Mouse (Mus musculus) C2C12 (cell line): ENCODE results near the gene Habp2. TPM values are rescaled to one million over a fixed set of nuclear protein-coding genes. Genes with fewer than 3 reads are reported as not detected.

Source experiments
- H3K27me3 ChIP-seq: one replicate; pipeline ENCODE4 v1.6.1; 2011; ENCODE audit not compliant: control insufficient read depth, insufficient read depth, insufficient read length
- H3K36me3 ChIP-seq: one replicate; pipeline ENCODE4 v1.6.1; 2011; ENCODE audit not compliant: control insufficient read depth, insufficient read depth
- H3K4me3 ChIP-seq: one replicate; pipeline ENCODE4 v1.5.1; 2011; ENCODE audit warnings: mild to moderate bottlenecking, control low read depth; ENCODE audit not compliant: poor library complexity, insufficient read depth, severe bottlenecking
- H3K79me2 ChIP-seq: one replicate; pipeline ENCODE4 v1.6.1; 2011; ENCODE audit not compliant: control insufficient read depth, insufficient read depth
- H3K79me3 ChIP-seq: one replicate; pipeline ENCODE4 v1.6.1; 2011; ENCODE audit warnings: low read depth, control low read depth
- H3ac ChIP-seq: one replicate; pipeline ENCODE3; 2011; ENCODE audit warnings: low read depth; ENCODE audit not compliant: control insufficient read depth, insufficient read length
- CEBPB ChIP-seq: IDR thresholded peaks from one replicate; pipeline ENCODE4 v1.6.1; 2011; ENCODE audit warnings: low read depth, mild to moderate bottlenecking, control low read depth, moderate library complexity
- CTCF ChIP-seq: IDR thresholded peaks from one replicate; pipeline ENCODE4 v1.5.1; 2011; ENCODE audit not compliant: control insufficient read depth, insufficient read depth, insufficient read length
- FOSL1 ChIP-seq: IDR thresholded peaks from one replicate; pipeline ENCODE4 v1.8.0; 2011; ENCODE audit warnings: mild to moderate bottlenecking, low read length; ENCODE audit not compliant: poor library complexity, insufficient read depth, severe bottlenecking
- MAX ChIP-seq: IDR thresholded peaks from one replicate; pipeline ENCODE4 v1.6.1; 2011; ENCODE audit warnings: mild to moderate bottlenecking, control low read depth
- MYOD1 ChIP-seq: IDR thresholded peaks from one replicate; pipeline ENCODE4 v1.6.1; 2011; ENCODE audit warnings: low read depth; ENCODE audit not compliant: control insufficient read depth, insufficient read length
- MYOG ChIP-seq: IDR thresholded peaks from one replicate; pipeline ENCODE4 v1.6.1; 2011; ENCODE audit not compliant: control insufficient read depth, insufficient read length; ENCODE audit errors: extremely low read depth
- USF1 ChIP-seq: IDR thresholded peaks from one replicate; pipeline ENCODE4 v1.6.1; 2011; ENCODE audit warnings: low read depth, mild to moderate bottlenecking, control low read depth, moderate library complexity
- polyA plus RNA-seq: library from polyadenylated mRNA; unstranded; fragments of >200 nt; fragmentation: generic; extraction: Trizol; gene quantifications from one replicate; pipeline ENCODE4 v1.2.1, GENCODE M21; 2012; ENCODE audit warnings: missing spikeins

Gene Habp2
- polyA plus RNA-seq, 1 experiment, result 0.07 TPM

- Histone ChIP-seq H3ac (no peak overlapping the region), H3K79me3 (no peaks in the 10 kb centered on the region), H3K4me3 (no peak overlapping the region), H3K27me3 (no peaks in the 10 kb centered on the region), H3K79me2 (no peaks in the 10 kb centered on the region), H3K36me3 (no peaks in the 10 kb centered on the region)
- TF ChIP-seq CTCF, result peak; percentile 51
- no peak for TF ChIP-seq MYOD1
Observed at GRCm38 (mm10) chr19:56294654-56295399, 7.9 kb downstream of the Habp2 start.

- Histone ChIP-seq H3K36me3 (no peaks in the 10 kb centered on the region), H3K79me3 (no peaks in the 10 kb centered on the region), H3K79me2 (no peaks in the 10 kb centered on the region), H3ac (no peak overlapping the region), H3K4me3 (no peak overlapping the region), H3K27me3 (no peaks in the 10 kb centered on the region)
- TF ChIP-seq MAX (no peak), USF1 (no peak), CEBPB (no peak), MYOD1 (no peak), CTCF (no peak)
Observed at GRCm38 (mm10) chr19:56296668-56297067, 9.7 kb downstream of the Habp2 start.

- no peak overlapping the region for H3ac ChIP-seq
- H3K4me3 ChIP-seq, result no peak overlapping the region
- H3K79me2 ChIP-seq, result no peaks in the 10 kb centered on the region
- TF ChIP-seq USF1, result no peak
- no peak for TF ChIP-seq MYOG
- TF ChIP-seq FOSL1, result no peak
- no peak for TF ChIP-seq MAX
- TF ChIP-seq MYOD1, result no peak
- TF ChIP-seq CEBPB, result no peak
- TF ChIP-seq CTCF, result no peak
- H3K36me3 ChIP-seq, result no peaks in the 10 kb centered on the region
- no peaks in the 10 kb centered on the region for H3K27me3 ChIP-seq
- H3K79me3 ChIP-seq, result no peaks in the 10 kb centered on the region
Observed at GRCm38 (mm10) chr19:56297264-56297663, 10.3 kb downstream of the Habp2 start.

GRCm38 (mm10) chr19:56300835-56301234 is 13.9 kb downstream of the Habp2 start:
- TF ChIP-seq MYOD1 (peak; percentile 30), MAX (no peak)
- H3ac ChIP-seq, result no peak overlapping the region
- H3K79me3 ChIP-seq, result no peaks in the 10 kb centered on the region
- H3K4me3 ChIP-seq, result no peak overlapping the region
- no peaks in the 10 kb centered on the region for H3K36me3 ChIP-seq
- no peaks in the 10 kb centered on the region for H3K27me3 ChIP-seq
- H3K79me2 ChIP-seq, result no peaks in the 10 kb centered on the region

GRCm38 (mm10) chr19:56316531-56316930 is 29.6 kb downstream of the Habp2 start:
- no peaks in the 10 kb centered on the region for H3K79me2 ChIP-seq
- no peaks in the 10 kb centered on the region for H3K79me3 ChIP-seq
- H3K27me3 ChIP-seq, result peaks cover 6% of the 10 kb centered on the region
- H3K36me3 ChIP-seq, result no peaks in the 10 kb centered on the region
- no peak overlapping the region for H3K4me3 ChIP-seq
- no peak overlapping the region for H3ac ChIP-seq
- TF ChIP-seq USF1 (no peak), MYOD1 (no peak), MAX (no peak), FOSL1 (no peak), CEBPB (no peak), MYOG (no peak), CTCF (no peak)

GRCm38 (mm10) chr19:56319219-56319618 is 32.3 kb downstream of the Habp2 start:
- Histone ChIP-seq H3K36me3 (no peaks in the 10 kb centered on the region), H3K4me3 (no peak overlapping the region), H3K79me3 (no peaks in the 10 kb centered on the region), H3K79me2 (no peaks in the 10 kb centered on the region), H3K27me3 (no peaks in the 10 kb centered on the region), H3ac (no peak overlapping the region)
- TF ChIP-seq CTCF, result no peak
- TF ChIP-seq MYOG, result no peak
- no peak for TF ChIP-seq CEBPB
- no peak for TF ChIP-seq FOSL1
- TF ChIP-seq MAX, result no peak
- TF ChIP-seq MYOD1, result no peak
- no peak for TF ChIP-seq USF1
